Mouse (Mus musculus) embryonic facial prominence, embryonic 10.5 days (tissue): Measurements from ENCODE around the gene Kirrel. TPM values are rescaled to one million over a fixed set of nuclear protein-coding genes. Genes with fewer than 3 reads are reported as not detected.

ENCODE experiments used
- DNase-seq: peaks from one replicate; pipeline ENCODE4 v3.0.0-alpha.2; 2017; ENCODE audit warnings: low spot score
- H3K27ac ChIP-seq: fragments of 300-500 bp; sonication (generic); replicated peaks from 2 replicates; pipeline ENCODE4 v1.5.1; 2016; ENCODE audit warnings: mild to moderate bottlenecking
- H3K27me3 ChIP-seq: fragments of 300-500 bp; sonication (generic); replicated peaks from 2 replicates; pipeline ENCODE4 v1.6.1; 2016; ENCODE audit warnings: low read depth, mild to moderate bottlenecking; ENCODE audit not compliant: poor library complexity, severe bottlenecking
- H3K36me3 ChIP-seq: fragments of 300-500 bp; sonication (generic); replicated peaks from 2 replicates; pipeline ENCODE4 v1.6.1; 2016; ENCODE audit warnings: mild to moderate bottlenecking, moderate library complexity
- H3K4me1 ChIP-seq: fragments of 300-500 bp; sonication (generic); 2 replicates; pipeline ENCODE4 v1.6.1; 2016
- H3K4me3 ChIP-seq: fragments of 300-500 bp; sonication (generic); 2 replicates; pipeline ENCODE4 v1.5.1; 2016; ENCODE audit warnings: mild to moderate bottlenecking, moderate library complexity
- H3K9me3 ChIP-seq: fragments of 300-500 bp; sonication (generic); 2 replicates; pipeline ENCODE4 v1.6.1; 2016; ENCODE audit warnings: mild to moderate bottlenecking
- WGBS: fragments of 180-500 bp; shearing (Covaris S2); methylation state at CpG from one replicate; pipeline ENCODE4 v1.1.7; 2016; 5-methylcytosine and 5-hydroxymethylcytosine counted together
- polyA plus RNA-seq: library from polyadenylated mRNA; unstranded; fragments of >200 nt; fragmentation: Nextera tagmentation; extraction: Ambion mirVana; gene quantifications from 2 replicates; pipeline ENCODE4 v1.2.1, GENCODE M21; 2016

Gene Kirrel
- polyA plus RNA-seq, 1 experiment from 2014 or later, result 17.4 TPM

DNA sequence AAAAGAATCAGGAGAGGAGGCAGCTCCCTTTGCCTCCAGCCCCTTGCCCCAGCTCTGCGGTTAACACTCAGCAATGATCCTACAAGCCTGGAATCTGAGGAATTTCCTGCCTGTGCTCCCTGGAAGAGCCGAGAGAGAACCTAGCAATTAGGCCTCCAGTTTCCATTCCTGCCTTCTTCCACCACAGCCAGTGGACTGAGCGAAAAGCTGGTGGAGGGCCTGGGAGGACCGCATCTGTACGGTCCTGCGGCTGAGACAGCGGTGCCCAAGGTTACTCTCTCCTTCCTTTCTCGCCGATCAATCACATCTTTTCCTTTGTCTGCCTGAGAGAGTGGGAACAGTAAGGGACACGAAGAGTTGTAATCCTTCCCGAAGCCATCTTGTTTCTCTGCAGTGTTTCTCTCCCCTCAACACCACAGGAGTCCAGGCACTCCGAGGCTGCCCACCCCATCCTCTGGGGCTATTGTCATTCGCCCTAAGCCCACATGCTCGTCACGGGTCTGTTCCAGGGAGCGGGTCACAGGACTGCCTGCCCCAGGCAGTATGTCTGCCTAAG, 23.8 kb downstream of the Kirrel start:
- Histone ChIP-seq H3K4me1 (peaks cover 80% of the 10 kb centered on the region), H3K36me3 (peaks cover 44% of the 10 kb centered on the region), H3K27ac (peak overlapping the region; percentile 95), H3K27me3 (no peaks in the 10 kb centered on the region), H3K9me3 (peaks cover 6% of the 10 kb centered on the region; the same call in 1 of the 2 replicates), H3K4me3 (peak overlapping the region; percentile 42)
- peak; percentile 83 for DNase-seq
- WGBS, result under 1% methylated on average over 16 of the region's 16 CpGs

GRCm38 (mm10) chr3:87150056-87150688, 24.4 kb downstream of the Kirrel start:
- Histone ChIP-seq H3K36me3 (peaks cover 42% of the 10 kb centered on the region), H3K9me3 (peaks cover 8% of the 10 kb centered on the region; the same call in 1 of the 2 replicates), H3K4me1 (peaks cover 80% of the 10 kb centered on the region), H3K4me3 (peak overlapping the region; percentile 42), H3K27ac (peak overlapping the region; percentile 95), H3K27me3 (no peaks in the 10 kb centered on the region)
- WGBS, result 4% methylated on average over 8 of the region's 8 CpGs
- peak; percentile 74 for DNase-seq

DNA sequence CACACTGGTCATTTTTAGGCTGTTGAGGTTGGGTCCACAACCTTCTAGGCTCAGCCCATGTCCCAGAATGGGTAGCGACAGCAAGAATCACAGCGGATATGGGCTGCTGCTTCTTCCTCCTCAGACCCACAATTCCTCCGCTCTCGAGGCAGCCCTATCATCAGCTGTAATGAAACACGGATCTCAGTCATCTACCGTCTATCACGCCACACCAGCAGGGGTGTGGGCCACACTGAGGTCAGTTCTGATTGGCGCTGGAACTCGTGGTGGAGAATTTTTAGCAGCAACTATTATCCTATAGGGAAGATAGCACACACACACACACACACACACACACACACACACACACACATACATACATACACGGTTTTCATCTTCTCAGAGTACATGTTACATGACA, 25.1 kb downstream of the Kirrel start:
- H3K4me3 ChIP-seq, result peak overlapping the region; percentile 14; the same call in 1 of the 2 replicates
- no peak for DNase-seq
- 62% methylated on average over 10 of the region's 10 CpGs for WGBS
- H3K27me3 ChIP-seq, result no peaks in the 10 kb centered on the region
- peaks cover 80% of the 10 kb centered on the region for H3K4me1 ChIP-seq
- peaks cover 42% of the 10 kb centered on the region for H3K36me3 ChIP-seq
- H3K9me3 ChIP-seq, result peaks cover 8% of the 10 kb centered on the region; the same call in 1 of the 2 replicates
- H3K27ac ChIP-seq, result peak overlapping the region; percentile 95

- WGBS, result 52% methylated on average over 6 of the region's 6 CpGs
- Histone ChIP-seq H3K9me3 (peaks cover 8% of the 10 kb centered on the region; the same call in 1 of the 2 replicates), H3K4me1 (peaks cover 69% of the 10 kb centered on the region), H3K36me3 (peaks cover 78% of the 10 kb centered on the region), H3K4me3 (peak overlapping the region; percentile 8; the same call in 1 of the 2 replicates), H3K27ac (peak overlapping the region; percentile 82), H3K27me3 (no peaks in the 10 kb centered on the region)
- no peak for DNase-seq
Observed at GRCm38 (mm10) chr3:87144476-87145240, 29.9 kb downstream of the Kirrel start.

DNA sequence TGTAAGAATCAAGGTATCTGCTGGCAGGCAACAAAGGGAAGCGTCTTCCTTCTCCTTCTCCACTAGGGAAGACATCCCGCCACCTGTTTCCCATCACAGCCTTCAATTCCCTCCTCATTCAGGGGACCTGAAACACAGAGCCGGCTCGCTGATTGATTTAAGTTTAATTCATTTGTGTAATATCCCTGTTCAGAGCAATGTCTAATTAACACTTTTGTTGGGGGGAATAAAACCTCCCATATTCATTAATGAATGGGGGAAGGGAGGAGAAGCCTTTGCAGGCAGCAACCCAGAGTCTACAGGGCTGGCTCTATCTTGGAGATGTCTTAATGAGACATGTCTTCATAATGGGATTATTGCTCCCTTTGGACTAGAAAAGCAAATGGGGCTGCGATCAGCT, 34.3 kb downstream of the Kirrel start:
- no peak for DNase-seq
- Histone ChIP-seq H3K9me3 (no peaks in the 10 kb centered on the region), H3K27me3 (no peaks in the 10 kb centered on the region), H3K36me3 (peaks cover 81% of the 10 kb centered on the region), H3K27ac (no peak overlapping the region), H3K4me3 (no peak overlapping the region), H3K4me1 (peaks cover 59% of the 10 kb centered on the region)
- 75% methylated on average over 5 of the region's 5 CpGs for WGBS

- DNase-seq, result no peak
- peaks cover 94% of the 10 kb centered on the region for H3K36me3 ChIP-seq
- 41% methylated on average over 7 of the region's 7 CpGs for WGBS
Observed at GRCm38 (mm10) chr3:87136782-87137181, 37.8 kb downstream of the Kirrel start.

DNA sequence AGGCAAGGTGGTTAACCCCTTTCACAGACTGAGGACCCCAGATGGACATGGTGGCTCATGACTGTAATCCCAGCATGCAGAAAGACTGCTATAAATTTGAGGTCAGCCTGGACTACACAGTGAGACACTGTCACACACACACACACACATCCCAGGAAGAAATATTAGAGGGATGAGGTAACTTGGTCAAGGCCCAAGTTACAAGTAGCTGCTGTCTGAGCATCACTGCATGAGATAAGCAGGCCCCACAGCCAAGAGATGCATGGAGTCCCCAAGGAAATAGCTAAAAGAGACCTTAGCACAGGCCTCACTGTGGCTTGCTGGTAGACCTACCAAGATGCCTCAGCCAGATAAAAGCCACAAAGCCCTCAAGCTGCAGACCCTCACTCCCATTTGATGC, 39.6 kb downstream of the Kirrel start:
- Histone ChIP-seq H3K9me3 (no peaks in the 10 kb centered on the region), H3K36me3 (peaks cover 100% of the 10 kb centered on the region), H3K27ac (no peak overlapping the region), H3K4me3 (no peak overlapping the region), H3K4me1 (peaks cover 38% of the 10 kb centered on the region), H3K27me3 (no peaks in the 10 kb centered on the region)
- no peak for DNase-seq

More at GRCm38 (mm10) chr3:87136782-87137181, 37.8 kb downstream of the Kirrel start:
- Histone ChIP-seq H3K27ac (no peak overlapping the region), H3K4me3 (no peak overlapping the region), H3K27me3 (no peaks in the 10 kb centered on the region), H3K9me3 (no peaks in the 10 kb centered on the region), H3K4me1 (peaks cover 35% of the 10 kb centered on the region)

GRCm38 (mm10) chr3:87131694-87132347, 42.7 kb downstream of the Kirrel start:
- 0 out of 2 replicates have a peak overlapping the region, but pooled peaks have one; percentile 70 for H3K27ac ChIP-seq
- H3K9me3 ChIP-seq, result no peaks in the 10 kb centered on the region
- H3K27me3 ChIP-seq, result no peaks in the 10 kb centered on the region
- no peak for DNase-seq
- no peak overlapping the region for H3K4me3 ChIP-seq
- 81% methylated on average over 11 of the region's 11 CpGs for WGBS
- H3K4me1 ChIP-seq, result peaks cover 33% of the 10 kb centered on the region
- H3K36me3 ChIP-seq, result peaks cover 100% of the 10 kb centered on the region

GRCm38 (mm10) chr3:87130933-87131332, 43.6 kb downstream of the Kirrel start:
- Histone ChIP-seq H3K36me3 (peaks cover 100% of the 10 kb centered on the region), H3K4me3 (no peak overlapping the region)
- WGBS, result 70% methylated on average over 6 of the region's 6 CpGs

GRCm38 (mm10) chr3:87123795-87124194, 50.8 kb downstream of the Kirrel start:
- H3K9me3 ChIP-seq, result no peaks in the 10 kb centered on the region
- H3K36me3 ChIP-seq, result peaks cover 96% of the 10 kb centered on the region
- DNase-seq, result no peak
- no peaks in the 10 kb centered on the region for H3K4me1 ChIP-seq
- H3K27ac ChIP-seq, result no peak overlapping the region
- no peaks in the 10 kb centered on the region for H3K27me3 ChIP-seq
- no peak overlapping the region for H3K4me3 ChIP-seq
- WGBS, result 94% methylated on average over 6 of the region's 6 CpGs

More at GRCm38 (mm10) chr3:87130933-87131332, 43.6 kb downstream of the Kirrel start:
- Histone ChIP-seq H3K27ac (peak overlapping the region; percentile 70), H3K4me1 (peaks cover 25% of the 10 kb centered on the region), H3K27me3 (no peaks in the 10 kb centered on the region), H3K9me3 (no peaks in the 10 kb centered on the region)
- no peak for DNase-seq

DNA sequence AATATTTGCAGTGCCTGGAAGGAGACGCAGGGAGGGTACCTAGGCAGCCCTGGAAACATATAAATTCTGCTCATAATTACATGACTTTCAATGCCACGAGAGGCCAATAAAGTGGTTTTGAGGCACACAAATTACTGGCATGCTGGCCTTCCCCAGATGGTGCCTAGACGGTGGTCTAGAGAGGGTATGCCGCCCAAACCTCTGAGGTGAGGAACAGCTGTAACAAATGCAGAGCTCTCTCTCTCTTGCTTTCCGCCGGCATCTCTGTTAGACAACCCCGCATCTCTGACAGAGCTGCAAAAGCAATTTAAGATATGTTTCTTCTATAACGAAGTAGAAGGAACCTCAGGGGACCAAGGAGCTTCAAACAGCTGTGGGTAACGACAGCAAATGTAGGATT, 56.3 kb downstream of the Kirrel start:
- DNase-seq, result no peak
- Histone ChIP-seq H3K27me3 (no peaks in the 10 kb centered on the region), H3K4me3 (no peak overlapping the region), H3K4me1 (peaks cover 27% of the 10 kb centered on the region), H3K36me3 (peaks cover 74% of the 10 kb centered on the region), H3K27ac (no peak overlapping the region), H3K9me3 (no peaks in the 10 kb centered on the region)
- WGBS, result 86% methylated on average over 9 of the region's 9 CpGs

- Histone ChIP-seq H3K4me3 (no peak overlapping the region), H3K36me3 (peaks cover 73% of the 10 kb centered on the region), H3K9me3 (no peaks in the 10 kb centered on the region), H3K4me1 (peaks cover 33% of the 10 kb centered on the region), H3K27me3 (no peaks in the 10 kb centered on the region), H3K27ac (no peak overlapping the region)
- WGBS, result 82% methylated on average over 12 of the region's 12 CpGs
- no peak for DNase-seq
Observed at GRCm38 (mm10) chr3:87117632-87118031, 56.9 kb downstream of the Kirrel start.
